Mouse (Mus musculus): Measurements from ENCODE around the gene Nxnl2.
"Not testable (repeated sequence)": the region's sequence is repeated elsewhere in the genome, so short reads cannot be mapped to it uniquely, and the experiment has no call there.

Nxnl2 gene

GRCm38 (mm10) chr13:51182236-51182635 is 11.4 kb downstream of the Nxnl2 start:
- DNase-seq = no peak

GRCm38 (mm10) chr13:51184896-51185295 is 14.1 kb downstream of the Nxnl2 start:
- DNase-seq = no peak

GRCm38 (mm10) chr13:51190336-51190735 is 19.5 kb downstream of the Nxnl2 start:
- no peak for DNase-seq

- DNase-seq = no peak
Observed at GRCm38 (mm10) chr13:51191416-51192140, 20.8 kb downstream of the Nxnl2 start.

GRCm38 (mm10) chr13:51193893-51194292 is 23.1 kb downstream of the Nxnl2 start:
- no peak for DNase-seq

- DNase-seq = no peak
Observed at GRCm38 (mm10) chr13:51197699-51198098, 26.9 kb downstream of the Nxnl2 start.

- DNase-seq = no peak
Observed at GRCm38 (mm10) chr13:51198186-51198585, 27.4 kb downstream of the Nxnl2 start.

GRCm38 (mm10) chr13:51201985-51202843 is 31.4 kb downstream of the Nxnl2 start:
- not testable (repeated sequence) for DNase-seq

- peak; percentile 61 to 69 for DNase-seq
Observed at GRCm38 (mm10) chr13:51202844-51203173, 32.0 kb downstream of the Nxnl2 start.

GRCm38 (mm10) chr13:51203467-51203866 is 32.6 kb downstream of the Nxnl2 start:
- no peak for DNase-seq

GRCm38 (mm10) chr13:51204081-51204480 is 33.3 kb downstream of the Nxnl2 start:
- DNase-seq = not testable (repeated sequence)

- DNase-seq = peak in 1 of 2 experiments; percentile 12
Observed at GRCm38 (mm10) chr13:51207965-51208364, 37.1 kb downstream of the Nxnl2 start.

GRCm38 (mm10) chr13:51208378-51209100 is 37.7 kb downstream of the Nxnl2 start:
- DNase-seq = peak; percentile 39 to 47

GRCm38 (mm10) chr13:51210639-51211038 is 39.8 kb downstream of the Nxnl2 start:
- DNase-seq = no peak

- DNase-seq = no peak
Observed at GRCm38 (mm10) chr13:51214746-51215145, 43.9 kb downstream of the Nxnl2 start.

GRCm38 (mm10) chr13:51220897-51221296 is 50.1 kb downstream of the Nxnl2 start:
- no peak for DNase-seq

GRCm38 (mm10) chr13:51221425-51222160 is 50.8 kb downstream of the Nxnl2 start:
- DNase-seq = no peak
